Mouse (Mus musculus): ENCODE results near the gene Srrm2.

- TF ChIP-seq POLR2A (IDR thresholded peaks at IDR 0.05; ENCODE audit: control insufficient read depth, low read depth, low read length) (no peak), CTCF (IDR thresholded peaks at IDR 0.05; ENCODE audit: control insufficient read depth, insufficient read depth, insufficient replicate concordance, low read depth, low read length) (no peak)
Measured at GRCm38 (mm10) chr17:23836006-23836575, 45.8 kb downstream of the Srrm2 start, which contains the start of gene Prss33.
